Mouse (Mus musculus): ENCODE measurements around the gene E2f2.

DNA sequence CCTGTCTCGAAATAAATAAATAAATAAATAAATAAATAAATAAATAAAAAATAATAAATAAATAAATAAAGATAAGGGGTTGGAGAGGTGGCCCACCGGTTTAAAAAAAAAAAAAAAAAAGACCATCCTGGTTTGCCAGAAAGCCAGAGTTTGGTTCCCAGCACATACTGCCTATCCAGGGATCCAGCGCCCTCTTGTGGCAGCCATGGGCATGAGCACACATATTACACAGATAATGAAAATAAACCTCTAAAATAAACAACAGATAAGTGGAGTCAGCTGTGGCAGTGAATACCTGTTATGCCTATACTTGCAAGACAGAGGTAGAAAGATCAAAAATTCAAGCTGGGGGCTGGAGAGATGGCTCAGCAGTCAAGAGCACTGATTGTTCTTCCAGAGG lies 22.5 kb upstream of the E2f2 start:
- TF ChIP-seq CTCF (IDR thresholded peaks at IDR 0.05; ENCODE audit: borderline replicate concordance, insufficient read depth, low read depth, low read length) (peak; percentile 36; the same call in 1 of the 2 replicates), POLR2A (IDR thresholded peaks at IDR 0.05; ENCODE audit: borderline replicate concordance, insufficient read depth, low read length) (no peak)

Measured in cerebellum, adult 2 months (tissue).